Mouse (Mus musculus): Measurements from ENCODE around the gene Ubox5. TPM values are rescaled to one million over a fixed set of nuclear protein-coding genes. Genes with fewer than 3 reads are reported as not detected.

The Ubox5 gene
- 15.5 and 16.3 TPM in 2 replicates for polyA plus RNA-seq (2016; fragmentation: Nextera tagmentation; extraction: Ambion mirVana)

DNA sequence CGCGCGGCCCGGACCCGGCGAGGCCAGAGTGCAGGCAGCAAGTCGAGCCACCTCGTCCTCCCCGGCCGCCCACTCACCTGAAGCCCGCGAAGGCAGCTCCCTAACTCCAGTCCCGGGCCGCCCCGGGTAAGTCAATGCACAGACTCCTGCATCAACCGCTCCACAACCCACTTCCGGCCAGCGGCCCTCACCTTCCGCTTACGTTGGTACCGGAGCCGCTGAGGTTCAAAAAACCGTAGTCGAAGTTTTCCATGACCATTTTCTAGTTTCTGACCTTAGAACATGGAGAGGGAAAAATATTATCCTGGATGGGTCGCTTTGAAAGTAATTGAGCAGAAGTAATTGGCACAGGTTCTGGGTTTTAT lies at the start of gene Ubox5, which contains the start of gene Fastkd5:
Gene Ubox5 (minus strand): TSS at position 200 of the 365 bp plus-strand sequence.
Gene Fastkd5 (minus strand): TSS at position 189 of the 365 bp plus-strand sequence.
- 0% methylated on average over 25 of the region's 25 CpGs for WGBS
- peak within 1 kb of the TSS; percentile 80 for H3K9ac ChIP-seq
- H3K4me1 ChIP-seq: peaks cover 15% of the 10 kb centered on the region
- H3K4me2 ChIP-seq (replicated peaks): peak within 1 kb of the TSS; percentile 87
- H3K27me3 ChIP-seq: peaks cover 16% of the 10 kb centered on the region
- ATAC-seq (ENCODE audit: insufficient number of reproducible peaks, insufficient read depth, low FRiP score, low TSS enrichment): peak; percentile 70; the same call in 1 of the 2 replicates
- H3K9me3 ChIP-seq: no peaks in the 10 kb centered on the region
- H3K36me3 ChIP-seq: peaks cover 22% of the 10 kb centered on the region
- peak within 1 kb of the TSS; percentile 38 for H3K27ac ChIP-seq
- peak within 1 kb of the TSS; percentile 79 for H3K4me3 ChIP-seq

DNA sequence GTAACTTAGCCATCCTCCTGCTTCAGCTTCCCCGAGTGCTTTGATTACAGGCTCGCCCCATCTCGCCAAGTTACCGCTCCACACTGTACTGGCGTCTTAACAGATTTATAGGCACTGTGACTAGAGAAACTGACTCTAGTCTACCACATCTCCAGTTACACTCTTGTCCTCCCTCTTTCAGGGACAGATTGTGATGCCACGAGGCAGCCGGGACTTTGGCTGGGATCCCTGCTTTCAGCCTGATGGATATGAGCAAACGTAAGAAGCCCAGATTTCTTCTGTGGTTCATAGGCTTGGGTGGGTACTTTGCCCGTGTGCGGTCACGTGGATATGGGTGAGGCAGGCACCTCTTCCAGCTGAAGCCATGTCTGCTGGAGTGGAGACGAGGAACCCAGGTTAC lies 49.3 kb upstream of the Ubox5 start:
- Histone ChIP-seq H3K36me3 (peaks cover 96% of the 10 kb centered on the region), H3K4me2 (replicated peaks) (no peak overlapping the region)

DNA sequence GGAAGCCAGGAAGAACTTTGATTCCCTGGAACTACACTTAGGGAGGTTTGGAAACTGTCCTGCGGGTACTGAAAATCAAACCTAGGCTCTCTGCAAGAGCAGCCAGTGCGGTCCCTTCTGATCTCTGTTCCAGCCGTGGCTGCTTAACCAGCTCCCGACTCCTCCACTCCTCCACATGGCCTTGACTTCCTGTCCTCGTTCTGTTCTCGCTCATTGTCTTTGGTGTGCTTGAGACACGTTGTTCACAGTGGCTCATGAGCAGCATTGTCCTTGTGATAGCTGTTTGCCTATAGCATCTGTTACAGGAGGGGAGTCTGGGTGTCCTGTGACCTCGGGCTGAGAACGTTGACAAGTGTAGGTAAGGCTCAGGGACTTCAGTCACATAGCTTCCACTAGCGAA lies 47.4 kb upstream of the Ubox5 start:
- Histone ChIP-seq H3K4me1 (no peaks in the 10 kb centered on the region), H3K4me3 (no peak overlapping the region), H3K27me3 (no peaks in the 10 kb centered on the region), H3K9ac (no peak overlapping the region), H3K4me2 (replicated peaks) (no peak overlapping the region), H3K36me3 (peaks cover 94% of the 10 kb centered on the region), H3K9me3 (no peaks in the 10 kb centered on the region), H3K27ac (no peak overlapping the region)
- WGBS: 88% methylated on average over 10 of the region's 10 CpGs
- ATAC-seq (ENCODE audit: insufficient number of reproducible peaks, insufficient read depth, low FRiP score, low TSS enrichment): no peak

More for the DNA sequence above, 49.3 kb upstream of the Ubox5 start:
- no peak overlapping the region for H3K27ac ChIP-seq
- WGBS: 94% methylated on average over 12 of the region's 12 CpGs
- no peaks in the 10 kb centered on the region for H3K9me3 ChIP-seq
- ATAC-seq (ENCODE audit: insufficient number of reproducible peaks, insufficient read depth, low FRiP score, low TSS enrichment): no peak
- H3K4me1 ChIP-seq: no peaks in the 10 kb centered on the region
- H3K4me3 ChIP-seq: no peak overlapping the region
- no peaks in the 10 kb centered on the region for H3K27me3 ChIP-seq
- no peak overlapping the region for H3K9ac ChIP-seq

DNA sequence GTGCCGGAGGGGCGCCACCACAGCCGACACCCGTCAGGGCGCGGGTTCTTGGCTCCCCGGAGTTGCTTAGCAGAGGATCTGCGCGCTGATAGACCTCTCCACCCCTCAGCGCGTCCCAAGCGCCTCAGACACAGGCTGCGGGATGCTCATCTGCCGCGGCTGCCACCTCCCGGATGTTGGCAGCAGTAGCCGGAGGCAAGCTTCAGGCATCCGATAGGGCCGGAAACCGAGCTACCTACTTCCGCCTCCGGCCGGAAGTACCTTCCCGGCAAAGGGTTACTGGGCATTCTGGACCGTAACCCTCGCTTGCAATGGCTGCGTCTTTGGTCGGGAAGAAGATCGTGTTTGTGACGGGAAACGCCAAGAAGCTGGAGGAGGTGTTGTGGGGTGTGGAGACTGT lies 37.7 kb upstream of the Ubox5 start, which contains the start of gene Itpa:
Gene Itpa (plus strand): TSS at position 52 of the 400 bp plus-strand sequence.
- H3K36me3 ChIP-seq: peaks cover 15% of the 10 kb centered on the region
- H3K4me1 ChIP-seq: peaks cover 23% of the 10 kb centered on the region
- H3K4me3 ChIP-seq: peak within 1 kb of the TSS; percentile 69
- peak within 1 kb of the TSS; percentile 86 for H3K27ac ChIP-seq
- H3K4me2 ChIP-seq (replicated peaks): peak within 1 kb of the TSS; percentile 89
- no peaks in the 10 kb centered on the region for H3K9me3 ChIP-seq
- no peaks in the 10 kb centered on the region for H3K27me3 ChIP-seq
- peak; percentile 16; the same call in 1 of the 2 replicates for ATAC-seq (ENCODE audit: insufficient number of reproducible peaks, insufficient read depth, low FRiP score, low TSS enrichment)
- H3K9ac ChIP-seq: peak within 1 kb of the TSS; percentile 78
- under 1% methylated on average over 31 of the region's 31 CpGs for WGBS

DNA sequence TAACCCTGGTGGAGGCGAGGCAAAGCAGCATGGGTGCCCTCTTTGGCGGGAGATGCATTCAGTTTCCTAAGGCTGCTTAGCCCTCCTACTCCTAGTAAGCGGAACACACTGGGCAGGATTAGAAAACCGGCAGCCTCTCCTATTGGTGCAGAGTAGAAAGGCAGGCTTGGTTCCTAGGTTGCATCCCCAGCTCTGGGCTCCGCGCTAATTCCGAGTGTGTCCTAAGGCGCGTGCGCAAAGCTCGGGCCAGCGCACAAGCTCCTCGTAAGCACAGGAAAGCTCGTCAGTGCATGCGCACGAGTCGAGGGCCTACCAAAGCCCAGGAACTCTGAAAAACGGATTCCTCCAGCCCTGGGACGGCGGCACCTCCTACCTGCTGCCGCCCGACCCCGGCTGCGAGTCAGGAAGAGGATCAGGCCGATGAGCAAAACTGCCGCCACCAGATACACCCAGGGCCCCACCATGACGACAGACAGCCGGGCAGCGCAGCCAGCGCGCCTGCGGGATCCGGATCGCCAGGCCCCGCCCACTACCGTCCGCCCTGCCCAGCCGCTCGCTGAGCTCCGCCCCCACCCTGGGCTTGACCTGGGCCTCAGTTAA lies 34.4 kb upstream of the Ubox5 start, which contains the start of gene Ddrgk1:
Gene Ddrgk1 (minus strand): TSS at position 558 of the 600 bp plus-strand sequence.
- Histone ChIP-seq H3K4me2 (replicated peaks) (peak within 1 kb of the TSS; percentile 77), H3K9me3 (no peaks in the 10 kb centered on the region), H3K36me3 (peaks cover 26% of the 10 kb centered on the region), H3K4me1 (peaks cover 20% of the 10 kb centered on the region), H3K27ac (peak within 1 kb of the TSS; percentile 98), H3K27me3 (no peaks in the 10 kb centered on the region), H3K9ac (peak within 1 kb of the TSS; percentile 78), H3K4me3 (peak within 1 kb of the TSS; percentile 62)
- peak; percentile 97 for ATAC-seq (ENCODE audit: insufficient number of reproducible peaks, insufficient read depth, low FRiP score, low TSS enrichment)
- WGBS: under 1% methylated on average over 40 of the region's 40 CpGs

DNA sequence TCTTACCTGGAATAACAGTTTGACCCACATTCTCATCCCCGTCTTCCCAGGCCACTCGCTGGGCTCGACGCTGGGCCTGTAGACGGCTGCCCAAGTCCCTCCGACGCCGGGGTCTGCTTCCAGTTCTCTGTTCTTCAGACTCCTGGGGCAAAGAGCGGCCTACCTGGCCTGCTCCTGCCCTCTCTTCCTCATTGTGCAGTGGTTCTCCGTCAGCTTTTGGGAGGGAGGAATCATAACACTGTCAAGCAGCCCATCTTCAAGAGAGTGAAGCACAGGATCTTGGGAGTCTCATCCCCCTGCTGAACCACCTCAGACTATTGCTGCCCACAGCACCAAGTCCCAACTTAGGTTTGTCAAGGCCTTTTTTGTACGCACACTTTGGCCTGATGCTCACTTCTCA lies 33.5 kb upstream of the Ubox5 start:
- peaks cover 34% of the 10 kb centered on the region for H3K36me3 ChIP-seq
- H3K27me3 ChIP-seq: no peaks in the 10 kb centered on the region
- WGBS: 91% methylated on average over 11 of the region's 11 CpGs
- H3K9me3 ChIP-seq: no peaks in the 10 kb centered on the region
- peaks cover 15% of the 10 kb centered on the region for H3K4me1 ChIP-seq
- H3K9ac ChIP-seq: peak overlapping the region; percentile 78
- peak overlapping the region; percentile 77 for H3K4me2 ChIP-seq (replicated peaks)
- no peak overlapping the region for H3K27ac ChIP-seq
- peak overlapping the region; percentile 62 for H3K4me3 ChIP-seq
- no peak for ATAC-seq (ENCODE audit: insufficient number of reproducible peaks, insufficient read depth, low FRiP score, low TSS enrichment)

DNA sequence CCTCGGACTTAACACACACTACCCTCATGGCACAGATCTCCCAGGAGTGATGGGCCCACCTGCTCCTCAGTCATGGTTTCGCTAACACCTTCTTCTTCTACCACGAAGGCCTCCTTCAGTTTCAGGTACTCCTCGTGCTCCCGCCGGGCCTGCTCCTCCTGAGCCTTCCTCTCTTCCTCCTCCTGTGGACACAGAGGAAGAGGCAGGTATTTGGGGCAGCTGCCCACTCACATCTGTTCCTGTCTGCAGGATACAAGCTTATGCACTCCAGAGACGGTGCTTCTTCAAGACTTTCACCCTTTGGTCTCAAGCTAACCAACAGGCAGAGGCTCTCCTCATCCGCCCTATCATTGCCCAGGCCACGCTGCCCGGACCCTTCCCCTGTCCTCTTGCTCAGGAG lies 28.7 kb upstream of the Ubox5 start:
- Histone ChIP-seq H3K4me1 (peaks cover 5% of the 10 kb centered on the region), H3K9me3 (no peaks in the 10 kb centered on the region), H3K4me3 (no peak overlapping the region), H3K27ac (no peak overlapping the region), H3K4me2 (replicated peaks) (no peak overlapping the region), H3K9ac (no peak overlapping the region), H3K27me3 (no peaks in the 10 kb centered on the region), H3K36me3 (peaks cover 76% of the 10 kb centered on the region)
- ATAC-seq (ENCODE audit: insufficient number of reproducible peaks, insufficient read depth, low FRiP score, low TSS enrichment): no peak
- WGBS: 95% methylated on average over 10 of the region's 10 CpGs

DNA sequence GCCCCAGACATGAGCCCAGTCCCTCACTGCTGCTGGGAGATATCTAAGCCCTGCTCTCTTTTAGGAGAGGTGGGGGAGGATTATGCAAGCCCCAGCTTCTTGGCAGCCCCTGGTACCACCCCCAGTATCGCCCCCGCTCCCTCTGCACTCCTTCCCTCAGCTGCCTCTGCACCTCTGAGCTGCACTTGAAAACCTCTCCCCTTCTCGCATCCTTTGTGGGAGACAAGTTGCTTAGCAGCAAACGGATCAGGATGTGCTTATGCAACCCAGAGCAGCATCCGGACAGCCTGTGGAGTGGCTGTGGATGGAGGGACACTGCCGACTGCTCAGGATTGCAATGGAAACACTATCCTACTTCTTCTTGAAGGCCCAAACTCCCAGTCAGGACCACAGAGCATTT lies 27.7 kb upstream of the Ubox5 start:
- WGBS: 78% methylated on average over 6 of the region's 6 CpGs
- no peaks in the 10 kb centered on the region for H3K9me3 ChIP-seq
- no peak overlapping the region for H3K4me3 ChIP-seq
- H3K9ac ChIP-seq: no peak overlapping the region
- peaks cover 85% of the 10 kb centered on the region for H3K36me3 ChIP-seq
- no peak overlapping the region for H3K27ac ChIP-seq
- ATAC-seq (ENCODE audit: insufficient number of reproducible peaks, insufficient read depth, low FRiP score, low TSS enrichment): no peak
- no peaks in the 10 kb centered on the region for H3K4me1 ChIP-seq
- no peak overlapping the region for H3K4me2 ChIP-seq (replicated peaks)
- no peaks in the 10 kb centered on the region for H3K27me3 ChIP-seq

DNA sequence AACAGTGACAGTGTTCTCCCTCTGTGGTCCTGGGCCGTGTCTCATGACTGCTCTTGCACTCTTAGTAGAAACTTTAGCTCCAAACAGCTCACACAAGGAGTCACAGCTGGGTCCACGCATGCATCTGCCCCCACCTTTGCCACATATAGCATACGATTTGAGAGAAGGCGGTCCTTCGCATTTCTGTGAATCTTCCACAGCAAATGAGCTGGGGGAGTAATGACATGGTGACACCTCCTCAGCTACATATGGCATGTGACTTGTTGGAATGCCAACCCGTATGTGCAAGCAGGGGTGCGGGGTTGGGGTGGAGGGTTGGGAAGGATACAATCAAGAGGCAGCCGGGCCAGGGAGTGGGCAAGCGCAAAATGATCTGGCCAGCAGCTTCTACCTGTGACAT lies 26.7 kb upstream of the Ubox5 start:
- no peaks in the 10 kb centered on the region for H3K9me3 ChIP-seq
- H3K27ac ChIP-seq: no peak overlapping the region
- H3K27me3 ChIP-seq: no peaks in the 10 kb centered on the region
- no peak overlapping the region for H3K4me3 ChIP-seq
- no peak overlapping the region for H3K9ac ChIP-seq
- no peaks in the 10 kb centered on the region for H3K4me1 ChIP-seq
- no peak overlapping the region for H3K4me2 ChIP-seq (replicated peaks)
- 93% methylated on average over 9 of the region's 9 CpGs for WGBS
- ATAC-seq (ENCODE audit: insufficient number of reproducible peaks, insufficient read depth, low FRiP score, low TSS enrichment): no peak
- H3K36me3 ChIP-seq: peaks cover 76% of the 10 kb centered on the region

DNA sequence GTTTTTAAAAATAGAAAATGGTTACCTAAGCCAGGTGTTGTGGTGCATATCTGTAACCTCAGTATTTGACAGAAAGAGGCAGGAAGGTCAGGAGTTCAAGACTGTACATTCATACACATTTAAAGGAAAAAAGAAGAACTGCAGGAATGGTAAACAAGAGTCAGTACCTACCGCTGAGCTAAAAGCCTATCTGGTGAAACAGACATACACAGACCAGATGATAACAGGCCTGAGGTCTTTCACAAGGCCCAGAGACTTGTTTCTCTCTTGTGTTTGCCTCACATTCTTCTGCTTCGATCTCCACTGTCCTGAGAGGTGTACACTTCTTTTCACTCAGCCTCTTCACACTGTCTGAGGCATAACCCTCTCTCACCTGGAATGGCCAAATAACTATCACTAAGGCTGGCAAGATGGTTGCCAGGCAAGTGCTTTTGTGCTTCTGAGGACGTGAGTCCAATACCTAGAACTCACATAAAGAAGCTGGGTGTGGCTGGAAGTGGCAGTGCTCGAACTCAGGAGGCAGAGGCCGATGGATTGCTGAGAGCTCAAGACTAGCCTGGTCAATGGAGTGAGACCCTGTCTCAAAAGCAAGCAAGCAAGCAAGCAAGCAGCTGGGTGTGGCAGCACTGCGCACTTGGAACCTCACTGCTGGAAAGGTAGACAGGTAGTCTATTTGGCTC lies 26.0 kb upstream of the Ubox5 start:
- Histone ChIP-seq H3K4me2 (replicated peaks) (no peak overlapping the region), H3K27ac (no peak overlapping the region), H3K9ac (no peak overlapping the region), H3K27me3 (no peaks in the 10 kb centered on the region), H3K4me3 (no peak overlapping the region), H3K4me1 (no peaks in the 10 kb centered on the region), H3K9me3 (no peaks in the 10 kb centered on the region), H3K36me3 (peaks cover 71% of the 10 kb centered on the region)
- no peak for ATAC-seq (ENCODE audit: insufficient number of reproducible peaks, insufficient read depth, low FRiP score, low TSS enrichment)
- 91% methylated on average over 6 of the region's 6 CpGs for WGBS

DNA sequence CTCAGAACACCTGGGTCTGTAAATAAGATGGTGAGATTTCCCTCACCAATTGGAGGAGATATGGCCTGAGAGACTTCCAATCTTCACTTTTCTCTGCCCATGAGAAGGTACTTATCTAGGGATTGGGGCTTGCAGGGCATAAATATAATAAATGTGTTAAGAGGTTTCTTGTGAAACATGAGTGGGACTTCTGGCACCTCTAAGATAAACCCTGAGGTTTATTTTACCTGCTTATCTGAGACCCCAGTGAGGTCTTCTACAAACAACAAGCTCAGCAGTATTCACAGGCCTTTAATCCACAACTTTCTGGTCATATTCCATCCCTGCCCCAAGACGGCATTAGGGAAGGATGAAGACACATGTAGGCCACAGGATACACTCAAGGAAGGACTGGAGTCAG lies 23.9 kb upstream of the Ubox5 start:
- no peaks in the 10 kb centered on the region for H3K9me3 ChIP-seq
- H3K27me3 ChIP-seq: no peaks in the 10 kb centered on the region
- H3K4me3 ChIP-seq: no peak overlapping the region
- 78% methylated on average over 1 of the region's 1 CpGs for WGBS
- H3K27ac ChIP-seq: no peak overlapping the region
- no peak overlapping the region for H3K9ac ChIP-seq
- ATAC-seq (ENCODE audit: insufficient number of reproducible peaks, insufficient read depth, low FRiP score, low TSS enrichment): no peak
- H3K36me3 ChIP-seq: peaks cover 63% of the 10 kb centered on the region
- no peaks in the 10 kb centered on the region for H3K4me1 ChIP-seq
- H3K4me2 ChIP-seq (replicated peaks): no peak overlapping the region

DNA sequence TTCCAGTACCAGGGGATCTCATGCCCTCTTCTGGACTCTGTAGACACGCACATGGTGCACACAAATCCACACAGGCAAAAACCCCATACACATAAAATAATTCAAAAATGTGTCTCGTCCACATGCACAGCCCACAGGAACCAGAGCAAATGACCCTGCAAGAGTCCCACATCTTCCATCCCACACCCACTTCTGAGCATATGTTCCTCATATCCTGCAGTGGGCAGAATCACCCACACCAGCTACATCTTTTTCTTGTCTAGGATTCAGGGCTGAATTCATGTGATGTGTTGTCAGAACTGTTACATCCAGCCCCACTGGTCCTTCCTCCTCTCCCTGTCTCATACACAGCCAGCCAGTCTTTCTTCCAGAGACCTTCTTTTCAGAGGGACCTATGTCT lies 23.5 kb upstream of the Ubox5 start:
- Histone ChIP-seq H3K4me1 (no peaks in the 10 kb centered on the region), H3K36me3 (peaks cover 59% of the 10 kb centered on the region), H3K27ac (no peak overlapping the region), H3K4me3 (no peak overlapping the region), H3K9me3 (no peaks in the 10 kb centered on the region), H3K9ac (no peak overlapping the region), H3K27me3 (no peaks in the 10 kb centered on the region), H3K4me2 (replicated peaks) (no peak overlapping the region)
- 94% methylated on average over 2 of the region's 2 CpGs for WGBS
- ATAC-seq (ENCODE audit: insufficient number of reproducible peaks, insufficient read depth, low FRiP score, low TSS enrichment): no peak
